Mouse (Mus musculus) myocyte (in vitro differentiated cells): ENCODE results near the gene Rph3al.
A peak's percentile ranks its signal among the peaks of the same experiment; 100 is the strongest.

ENCODE experiments used
- E2F4 ChIP-seq: IDR thresholded peaks from one replicate; pipeline ENCODE4 v1.6.1; 2011; ENCODE audit warnings: mild to moderate bottlenecking, control low read depth, moderate library complexity; ENCODE audit not compliant: insufficient read depth
- MAX ChIP-seq: IDR thresholded peaks from one replicate; pipeline ENCODE4 v1.6.1; 2011; ENCODE audit warnings: low read depth, mild to moderate bottlenecking, control low read depth
- POLR2A ChIP-seq: IDR thresholded peaks from one replicate; pipeline ENCODE4 v1.6.1; 2011; ENCODE audit warnings: low read depth, mild to moderate bottlenecking, control low read depth, moderate library complexity; ENCODE audit not compliant: insufficient read length
- POLR2AphosphoS2 ChIP-seq: IDR thresholded peaks from one replicate; pipeline ENCODE4 v1.6.1; 2011; ENCODE audit warnings: low read depth, control low read depth; ENCODE audit not compliant: insufficient read length
- USF1 ChIP-seq: IDR thresholded peaks from one replicate; pipeline ENCODE4 v1.6.1; 2011; ENCODE audit warnings: low read depth, mild to moderate bottlenecking, control low read depth, moderate library complexity

GRCm38 (mm10) chr11:75983194-75983593 is 45.0 kb upstream of the Rph3al start:
- TF ChIP-seq POLR2A: no peak
- TF ChIP-seq POLR2AphosphoS2: no peak
- TF ChIP-seq USF1: peak; percentile 64
- TF ChIP-seq E2F4: no peak
- TF ChIP-seq MAX: no peak
